Mouse (Mus musculus) left cerebral cortex, adult 9 months (tissue): ENCODE data around the gene Sgsm1.

Experiments
- DNase-seq, 2 experiments: peaks; one replicate each; pipeline ENCODE4 v3.0.0; 2022; ENCODE audit warnings: low spot score in 2 of 2

Sgsm1 gene

GRCm38 (mm10) chr5:113286048-113286447, 24.5 kb downstream of the Sgsm1 start:
- DNase-seq, result no peak

GRCm38 (mm10) chr5:113285541-113285940, 25.0 kb downstream of the Sgsm1 start:
- no peak for DNase-seq

GRCm38 (mm10) chr5:113283726-113284125, 26.9 kb downstream of the Sgsm1 start:
- no peak for DNase-seq

GRCm38 (mm10) chr5:113281557-113281956, 29.0 kb downstream of the Sgsm1 start:
- DNase-seq, result no peak

GRCm38 (mm10) chr5:113280138-113280856, 30.3 kb downstream of the Sgsm1 start:
- DNase-seq, result no peak

GRCm38 (mm10) chr5:113275839-113276238, 34.7 kb downstream of the Sgsm1 start:
- DNase-seq, result no peak

- peak; percentile 57 to 80 for DNase-seq
These were observed 39.3 kb downstream of the Sgsm1 start for GRCm38 (mm10) chr5:113271207-113271811.

- DNase-seq, result no peak
These were observed 40.5 kb downstream of the Sgsm1 start for GRCm38 (mm10) chr5:113270043-113270442.

- no peak for DNase-seq
These were observed 42.3 kb downstream of the Sgsm1 start for GRCm38 (mm10) chr5:113268246-113268645.

- DNase-seq, result no peak
These were observed 44.9 kb downstream of the Sgsm1 start for GRCm38 (mm10) chr5:113265637-113266036.

- no peak for DNase-seq
These were observed 59.8 kb downstream of the Sgsm1 start for GRCm38 (mm10) chr5:113250806-113251205.

- DNase-seq, result no peak
These were observed 61.2 kb downstream of the Sgsm1 start for GRCm38 (mm10) chr5:113249263-113249930.

GRCm38 (mm10) chr5:113230196-113230595, 80.4 kb downstream of the Sgsm1 start:
- no peak for DNase-seq

GRCm38 (mm10) chr5:113226632-113227102, 83.9 kb downstream of the Sgsm1 start, which contains the start of gene Tmem211:
TSS of gene Tmem211 (plus strand) at chr5:113226909.
- peak in 1 of 2 experiments; percentile 85 for DNase-seq

GRCm38 (mm10) chr5:113225686-113226435, 84.7 kb downstream of the Sgsm1 start:
- no peak for DNase-seq

- DNase-seq, result no peak
These were observed 85.3 kb downstream of the Sgsm1 start for GRCm38 (mm10) chr5:113225271-113225670.

GRCm38 (mm10) chr5:113223888-113224287, 86.7 kb downstream of the Sgsm1 start:
- no peak for DNase-seq

GRCm38 (mm10) chr5:113221147-113221865, 89.3 kb downstream of the Sgsm1 start, which contains the start of gene 2900026A02Rik:
TSS of gene 2900026A02Rik (minus strand) at chr5:113221236.
- peak in 1 of 2 experiments; percentile 64 for DNase-seq

- no peak for DNase-seq
These were observed 90.0 kb downstream of the Sgsm1 start for GRCm38 (mm10) chr5:113220383-113221146.

- DNase-seq, result no peak
These were observed 90.7 kb downstream of the Sgsm1 start for GRCm38 (mm10) chr5:113219876-113220275.
